Mouse (Mus musculus) inflammation-experienced regulatory T-cells (primary cell): Measurements from ENCODE around the gene Pla2g4e. TPM values are rescaled to one million over a fixed set of nuclear protein-coding genes. Genes with fewer than 3 reads are reported as not detected.

ENCODE experiments used
- polyA plus RNA-seq, 2 experiments: library from polyadenylated mRNA; unstranded; fragments of 100-300 nt; shearing (Covaris generic); gene quantifications; one replicate each; pipeline ENCODE4 v1.2.1; 2017

The Pla2g4e gene
- under 1 TPM; 0.04 to 0.47 TPM for polyA plus RNA-seq

GRCm38 (mm10) chr2:120244679-120245420 lies at the start of gene Pla2g4e:
Gene Pla2g4e, minus strand, starts transcription at chr2:120245335.

GRCm38 (mm10) chr2:120288995-120289394 lies 43.9 kb upstream of the Pla2g4e start, which contains the start of gene Pla2g4d:
Gene Pla2g4d, minus strand, starts transcription at chr2:120289197.

GRCm38 (mm10) chr2:120154361-120154894 lies 90.7 kb downstream of the Pla2g4e start, which contains the start of gene Ehd4:
Gene Ehd4, minus strand, starts transcription at chr2:120154606.

Other genes with a start within 250 kb of the Pla2g4e start
- gene Jmjd7, start 217.9 kb downstream of the Pla2g4e start, polyA plus RNA-seq = 10 to 100 TPM; 11.4 to 15.3 TPM
- 1 to 10 TPM; 3.7 to 5.8 TPM for gene Gm28042, start 217.8 kb downstream of the Pla2g4e start, polyA plus RNA-seq
- 1 to 10 TPM; 3.1 to 3.5 TPM for gene Pla2g4b, start 211.9 kb downstream of the Pla2g4e start, polyA plus RNA-seq
- gene Ehd4, start 90.7 kb downstream of the Pla2g4e start, polyA plus RNA-seq = 10 to 100 TPM; 14.8 to 20.5 TPM
- not detected for gene Pla2g4d, start 43.9 kb upstream of the Pla2g4e start, polyA plus RNA-seq
- 1 to 10 TPM; 5.3 to 5.8 TPM for gene Pla2g4f, start 68.8 kb upstream of the Pla2g4e start, polyA plus RNA-seq
- 10 to 100 TPM; 43.3 to 63.9 TPM for gene Vps39, start 107.8 kb upstream of the Pla2g4e start, polyA plus RNA-seq
- 10 to 100 TPM; 16.1 to 23.2 TPM for gene Ganc, start 158.6 kb upstream of the Pla2g4e start, polyA plus RNA-seq
- gene Tmem87a, start 158.8 kb upstream of the Pla2g4e start, polyA plus RNA-seq = 10 to 100 TPM; 14.9 to 23.5 TPM
- 10 to 100 TPM; 13.6 to 42.1 TPM for gene Capn3, start 210.7 kb upstream of the Pla2g4e start, polyA plus RNA-seq